Mouse (Mus musculus): ENCODE measurements around the gene Rpl23. TPM values are rescaled to one million over a fixed set of nuclear protein-coding genes. Genes with fewer than 3 reads are reported as not detected.

Gene Rpl23
- polyA plus RNA-seq, 1 experiment from 2014 or later: 695 TPM

DNA sequence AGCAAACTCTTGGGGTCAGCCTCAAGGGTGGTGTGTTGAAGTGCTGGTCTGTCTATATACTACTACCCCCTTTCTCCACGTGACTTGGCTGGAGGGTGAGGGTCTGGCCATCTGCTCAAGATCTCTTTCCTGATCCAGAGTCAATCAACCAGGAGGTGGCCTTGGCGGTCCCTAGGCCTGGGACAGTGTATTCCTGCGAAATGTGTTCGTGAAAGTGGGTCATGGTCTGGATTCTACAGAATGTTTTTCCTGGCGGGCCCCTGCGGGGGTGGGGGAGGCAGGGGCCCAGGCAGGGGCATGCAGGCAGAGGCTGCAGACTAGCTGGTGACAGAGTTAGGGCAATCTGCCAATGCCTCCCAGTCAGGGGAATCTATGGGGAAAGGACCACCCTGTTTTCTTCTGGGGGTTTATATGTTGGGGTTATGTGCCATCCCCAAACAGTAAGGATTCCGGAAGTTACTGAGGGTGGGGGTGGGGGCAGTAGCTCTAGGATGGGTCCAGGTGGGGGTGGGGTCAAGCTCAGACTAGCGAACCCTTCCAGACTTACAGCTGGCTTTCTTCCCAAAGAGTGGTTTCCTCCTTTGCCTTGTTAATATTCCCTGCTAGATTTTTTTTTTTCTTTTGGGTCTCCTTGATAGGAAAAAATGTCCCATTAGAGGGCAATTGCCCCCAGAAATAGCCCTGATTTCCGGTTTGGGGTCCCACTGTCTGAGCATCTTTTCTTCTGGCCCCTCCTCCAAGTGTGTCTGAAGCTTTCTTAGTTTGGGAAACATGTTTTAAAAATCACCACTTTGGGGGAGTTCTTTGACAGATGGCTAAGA, 22.8 kb upstream of the Rpl23 start:
- Histone ChIP-seq H3K4me3 (ENCODE audit: low read length) (peak overlapping the region; percentile 3; the same call in 1 of the 2 replicates), H3K4me1 (ENCODE audit: control insufficient read depth, insufficient read depth, low read length) (peaks cover 77% of the 10 kb centered on the region), H3K4me2 (replicated peaks; ENCODE audit: low read depth, low read length) (peak overlapping the region; percentile 17), H3K27me3 (ENCODE audit: control insufficient read depth, insufficient read depth, low read length) (no peaks in the 10 kb centered on the region), H3K9ac (ENCODE audit: low read depth, low read length) (peak overlapping the region; percentile 37; the same call in 1 of the 2 replicates), H3K27ac (ENCODE audit: low read depth, low read length) (peak overlapping the region; percentile 86), H3K36me3 (ENCODE audit: control insufficient read depth, insufficient read depth, low read length) (peaks cover 14% of the 10 kb centered on the region; the same call in 1 of the 2 replicates), H3K9me3 (ENCODE audit: control insufficient read depth, low read length) (no peaks in the 10 kb centered on the region)
- WGBS: 12% methylated on average over 9 of the region's 9 CpGs
- peak; percentile 11; the same call in 1 of the 2 replicates for ATAC-seq (ENCODE audit: low FRiP score, low TSS enrichment)

DNA sequence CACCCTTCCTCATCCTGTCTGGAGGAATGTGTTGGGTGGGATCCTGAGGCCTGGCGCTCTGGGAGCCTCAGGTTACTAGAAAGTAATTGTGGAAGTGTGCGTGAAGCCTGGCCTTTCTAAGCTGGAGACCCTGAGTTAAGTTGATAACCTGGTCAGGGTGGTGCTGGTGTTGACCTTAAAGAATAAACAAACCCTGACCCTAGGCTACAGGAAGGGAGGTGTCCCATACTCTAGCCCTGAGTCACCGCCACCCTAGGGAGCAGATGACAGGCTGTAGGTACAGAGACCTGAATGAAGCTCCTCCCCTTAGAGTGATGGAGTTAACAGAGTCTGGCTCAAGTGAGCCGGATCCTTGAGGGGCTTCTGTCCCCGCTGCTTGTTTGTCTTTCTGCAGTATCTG, 21.6 kb upstream of the Rpl23 start:
- Histone ChIP-seq H3K27me3 (ENCODE audit: control insufficient read depth, insufficient read depth, low read length) (no peaks in the 10 kb centered on the region), H3K36me3 (ENCODE audit: control insufficient read depth, insufficient read depth, low read length) (0 out of 2 replicates have a peak, but pooled peaks cover 5% of the 10 kb centered on the region), H3K9me3 (ENCODE audit: control insufficient read depth, low read length) (no peaks in the 10 kb centered on the region), H3K4me1 (ENCODE audit: control insufficient read depth, insufficient read depth, low read length) (peaks cover 66% of the 10 kb centered on the region), H3K4me2 (replicated peaks; ENCODE audit: low read depth, low read length) (no peak overlapping the region; the same call in 1 of the 2 replicates), H3K27ac (ENCODE audit: low read depth, low read length) (peak overlapping the region; percentile 86; the same call in 1 of the 2 replicates), H3K9ac (ENCODE audit: low read depth, low read length) (no peak overlapping the region), H3K4me3 (ENCODE audit: low read length) (no peak overlapping the region)
- no peak for ATAC-seq (ENCODE audit: low FRiP score, low TSS enrichment)
- WGBS: 56% methylated on average over 5 of the region's 5 CpGs

DNA sequence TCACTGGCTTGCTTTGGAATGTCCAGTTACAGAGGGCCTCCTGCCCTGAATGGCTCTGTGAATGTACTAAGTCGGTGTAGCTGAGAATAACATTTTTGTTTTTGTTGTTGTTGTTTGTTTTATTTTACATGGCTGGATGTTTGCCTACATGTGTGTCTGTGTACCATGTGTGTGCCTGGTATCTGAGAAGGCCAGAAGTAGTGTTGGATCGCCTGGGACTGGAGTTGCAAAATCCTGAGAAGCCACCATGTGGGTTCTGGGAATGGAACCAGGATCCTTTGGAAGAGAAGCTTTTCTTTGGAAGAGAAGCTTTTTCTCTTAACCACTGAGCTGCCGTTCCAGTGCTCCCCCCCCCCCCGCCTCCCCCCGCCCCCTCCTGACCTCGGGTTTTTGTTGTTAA, 20.3 kb upstream of the Rpl23 start:
- Histone ChIP-seq H3K4me2 (replicated peaks; ENCODE audit: low read depth, low read length) (0 out of 2 replicates have a peak overlapping the region, but pooled peaks have one; percentile 69), H3K4me3 (ENCODE audit: low read length) (no peak overlapping the region), H3K9ac (ENCODE audit: low read depth, low read length) (no peak overlapping the region), H3K27ac (ENCODE audit: low read depth, low read length) (no peak overlapping the region), H3K27me3 (ENCODE audit: control insufficient read depth, insufficient read depth, low read length) (no peaks in the 10 kb centered on the region), H3K9me3 (ENCODE audit: control insufficient read depth, low read length) (no peaks in the 10 kb centered on the region), H3K36me3 (ENCODE audit: control insufficient read depth, insufficient read depth, low read length) (0 out of 2 replicates have a peak, but pooled peaks cover 3% of the 10 kb centered on the region), H3K4me1 (ENCODE audit: control insufficient read depth, insufficient read depth, low read length) (peaks cover 53% of the 10 kb centered on the region)
- WGBS: 47% methylated on average over 6 of the region's 6 CpGs
- no peak for ATAC-seq (ENCODE audit: low FRiP score, low TSS enrichment)

DNA sequence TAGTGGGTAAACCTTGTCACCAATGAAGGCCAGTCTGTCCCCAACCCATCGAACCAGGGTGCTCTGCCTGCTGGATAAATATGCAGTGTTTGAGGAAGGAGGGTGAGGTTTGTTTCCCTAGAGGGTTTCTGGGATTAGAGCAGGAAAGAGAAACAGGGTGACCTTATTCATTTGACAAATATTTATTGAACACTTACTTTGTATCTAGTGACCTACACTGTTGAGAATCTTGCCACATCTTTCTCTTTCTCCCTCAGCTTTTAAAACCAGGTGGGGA, 19.9 kb upstream of the Rpl23 start:
- H3K4me3 ChIP-seq (ENCODE audit: low read length): peak overlapping the region; percentile 94; the same call in 1 of the 2 replicates
- H3K4me2 ChIP-seq (replicated peaks; ENCODE audit: low read depth, low read length): peak overlapping the region; percentile 69
- 52% methylated on average over 1 of the region's 1 CpGs for WGBS
- H3K4me1 ChIP-seq (ENCODE audit: control insufficient read depth, insufficient read depth, low read length): peaks cover 49% of the 10 kb centered on the region
- H3K27me3 ChIP-seq (ENCODE audit: control insufficient read depth, insufficient read depth, low read length): no peaks in the 10 kb centered on the region
- peak overlapping the region; percentile 42; the same call in 1 of the 2 replicates for H3K9ac ChIP-seq (ENCODE audit: low read depth, low read length)
- H3K9me3 ChIP-seq (ENCODE audit: control insufficient read depth, low read length): no peaks in the 10 kb centered on the region
- H3K27ac ChIP-seq (ENCODE audit: low read depth, low read length): no peak overlapping the region
- no peak for ATAC-seq (ENCODE audit: low FRiP score, low TSS enrichment)
- H3K36me3 ChIP-seq (ENCODE audit: control insufficient read depth, insufficient read depth, low read length): 0 out of 2 replicates have a peak, but pooled peaks cover 3% of the 10 kb centered on the region

DNA sequence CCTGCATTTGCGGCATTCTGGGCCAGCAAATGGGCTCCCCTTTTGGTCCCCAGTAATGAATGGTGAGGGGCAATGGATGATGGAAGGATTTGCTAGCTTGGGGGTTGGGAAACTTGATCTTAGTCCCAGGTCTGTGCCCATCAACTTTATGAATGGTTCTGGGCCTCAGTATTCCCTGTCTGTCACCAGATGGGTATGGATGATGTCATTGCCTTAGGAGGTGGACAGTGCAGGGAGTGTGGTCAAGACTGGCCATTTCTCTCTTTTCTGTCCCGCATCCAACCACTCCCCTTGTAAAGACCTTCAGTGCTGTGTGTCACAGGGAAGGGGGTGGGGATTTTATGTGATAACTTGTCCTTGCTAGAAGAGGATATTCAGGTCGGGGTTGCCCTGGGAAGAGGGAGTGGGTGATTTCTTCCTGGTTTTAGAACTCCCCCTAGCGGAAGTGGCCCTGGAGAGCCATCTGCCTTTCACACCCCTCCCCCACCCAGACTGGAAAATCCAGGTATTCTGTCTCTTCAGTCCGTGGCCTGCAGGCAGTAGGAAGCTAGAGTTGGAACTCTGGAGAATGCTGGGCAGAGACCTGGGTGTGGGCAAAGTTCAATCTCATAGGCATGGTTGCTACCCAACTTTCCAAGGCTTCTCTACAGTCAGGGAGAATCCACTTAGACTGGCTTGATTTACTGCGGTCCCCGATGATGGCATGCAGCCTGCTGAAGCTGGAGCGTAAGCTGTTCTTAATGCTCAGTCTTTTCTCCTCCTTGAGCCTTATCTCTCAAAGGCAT, 19.4 kb upstream of the Rpl23 start:
- H3K9ac ChIP-seq (ENCODE audit: low read depth, low read length): peak overlapping the region; percentile 89; the same call in 1 of the 2 replicates
- H3K9me3 ChIP-seq (ENCODE audit: control insufficient read depth, low read length): no peaks in the 10 kb centered on the region
- peaks cover 44% of the 10 kb centered on the region for H3K4me1 ChIP-seq (ENCODE audit: control insufficient read depth, insufficient read depth, low read length)
- 19% methylated on average over 8 of the region's 8 CpGs for WGBS
- no peak for ATAC-seq (ENCODE audit: low FRiP score, low TSS enrichment)
- no peaks in the 10 kb centered on the region for H3K27me3 ChIP-seq (ENCODE audit: control insufficient read depth, insufficient read depth, low read length)
- H3K4me2 ChIP-seq (replicated peaks; ENCODE audit: low read depth, low read length): peak overlapping the region; percentile 69
- H3K27ac ChIP-seq (ENCODE audit: low read depth, low read length): peak overlapping the region; percentile 97; the same call in 1 of the 2 replicates
- peak overlapping the region; percentile 94 for H3K4me3 ChIP-seq (ENCODE audit: low read length)
- H3K36me3 ChIP-seq (ENCODE audit: control insufficient read depth, insufficient read depth, low read length): no peaks in the 10 kb centered on the region

DNA sequence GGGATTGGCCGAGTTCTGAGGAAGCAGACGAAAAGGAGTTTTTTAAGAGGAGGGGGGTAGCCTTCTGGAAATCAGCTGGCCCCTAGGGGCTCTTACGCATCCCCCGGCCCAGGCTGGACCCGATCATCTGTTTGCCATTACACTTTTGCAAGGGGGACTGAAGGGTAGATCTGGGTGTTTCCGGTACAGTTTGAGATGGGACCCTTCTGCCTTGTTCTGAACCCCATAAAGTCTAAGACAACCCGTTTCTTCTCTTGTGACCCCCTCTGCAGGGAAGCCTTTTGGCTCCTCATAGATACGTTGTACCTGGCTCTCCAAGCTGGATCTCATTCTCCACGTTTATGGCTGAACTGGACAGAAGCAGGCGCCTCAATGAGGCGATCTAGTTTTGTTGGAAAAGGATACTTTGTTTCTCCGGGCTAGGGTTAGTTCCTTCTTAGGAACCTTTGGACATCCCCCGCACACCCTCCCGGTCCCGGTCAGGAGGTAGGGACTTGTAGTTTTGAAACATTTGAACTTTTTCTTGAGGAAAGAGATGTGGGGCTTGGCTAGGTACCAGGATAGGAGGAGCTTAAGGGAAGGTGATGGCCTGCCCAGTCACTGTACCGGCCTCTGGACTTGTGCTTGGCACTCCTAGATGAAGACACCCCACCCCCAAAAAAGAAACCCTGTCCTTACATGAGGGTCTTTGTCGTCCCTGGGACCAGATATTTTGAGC, 18.6 kb upstream of the Rpl23 start:
- Histone ChIP-seq H3K27ac (ENCODE audit: low read depth, low read length) (peak overlapping the region; percentile 97), H3K9ac (ENCODE audit: low read depth, low read length) (peak overlapping the region; percentile 89), H3K4me2 (replicated peaks; ENCODE audit: low read depth, low read length) (peak overlapping the region; percentile 69), H3K4me1 (ENCODE audit: control insufficient read depth, insufficient read depth, low read length) (peaks cover 37% of the 10 kb centered on the region), H3K27me3 (ENCODE audit: control insufficient read depth, insufficient read depth, low read length) (no peaks in the 10 kb centered on the region), H3K9me3 (ENCODE audit: control insufficient read depth, low read length) (no peaks in the 10 kb centered on the region), H3K36me3 (ENCODE audit: control insufficient read depth, insufficient read depth, low read length) (no peaks in the 10 kb centered on the region), H3K4me3 (ENCODE audit: low read length) (peak overlapping the region; percentile 94)
- 3% methylated on average over 17 of the region's 17 CpGs for WGBS
- no peak for ATAC-seq (ENCODE audit: low FRiP score, low TSS enrichment)

DNA sequence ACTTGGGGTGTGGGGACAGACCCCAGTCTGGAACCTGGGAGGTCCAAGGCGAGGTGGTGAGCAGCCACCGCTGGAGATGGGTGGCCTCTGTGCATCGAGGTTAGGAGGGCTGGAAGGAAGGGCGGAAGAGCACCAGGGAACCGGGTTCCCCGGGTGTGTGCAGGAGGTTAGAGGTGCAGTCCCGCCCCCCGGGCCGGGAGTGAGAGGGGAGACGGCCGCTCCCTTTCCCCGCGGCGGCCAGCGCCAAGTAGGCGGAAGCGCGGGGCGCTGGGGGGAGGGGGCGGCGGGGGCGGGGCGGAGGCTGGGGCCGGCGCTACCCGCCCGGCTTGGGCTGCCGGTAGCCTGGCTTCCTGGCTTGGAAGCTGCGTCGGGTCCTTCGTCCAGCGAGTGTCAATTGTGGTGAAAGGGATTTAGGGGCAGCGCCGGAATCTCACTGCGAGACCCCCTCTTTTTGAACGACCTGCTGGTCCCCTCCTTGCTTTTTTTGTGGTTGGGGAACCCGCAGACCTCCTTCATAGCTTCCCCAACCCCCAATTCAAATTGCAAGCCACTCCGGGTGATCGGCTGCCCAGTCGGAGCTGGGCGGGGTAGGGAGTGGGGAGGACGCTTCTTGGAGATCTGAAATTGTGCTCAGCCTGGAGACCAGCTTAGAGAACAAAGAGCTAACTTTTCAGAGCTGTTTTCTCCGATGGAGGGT, 17.9 kb upstream of the Rpl23 start:
- peak overlapping the region; percentile 94 for H3K4me3 ChIP-seq (ENCODE audit: low read length)
- H3K9me3 ChIP-seq (ENCODE audit: control insufficient read depth, low read length): no peaks in the 10 kb centered on the region
- H3K4me1 ChIP-seq (ENCODE audit: control insufficient read depth, insufficient read depth, low read length): peaks cover 30% of the 10 kb centered on the region
- H3K27me3 ChIP-seq (ENCODE audit: control insufficient read depth, insufficient read depth, low read length): no peaks in the 10 kb centered on the region
- peak overlapping the region; percentile 89 for H3K9ac ChIP-seq (ENCODE audit: low read depth, low read length)
- no peaks in the 10 kb centered on the region for H3K36me3 ChIP-seq (ENCODE audit: control insufficient read depth, insufficient read depth, low read length)
- under 1% methylated on average over 21 of the region's 43 CpGs for WGBS
- ATAC-seq (ENCODE audit: low FRiP score, low TSS enrichment): peak; percentile 67
- H3K4me2 ChIP-seq (replicated peaks; ENCODE audit: low read depth, low read length): peak overlapping the region; percentile 69
- peak overlapping the region; percentile 97 for H3K27ac ChIP-seq (ENCODE audit: low read depth, low read length)

Data from kidney, embryonic 14.5 days (tissue).